Mouse (Mus musculus) frontal cortex, adult (tissue): ENCODE data around the gene Gm9747.

Experiments
- ATAC-seq: cut with Nextera tagmentation; 2 replicates; pipeline ENCODE4 v1.9.2; 2017; ENCODE audit warnings: mild to moderate bottlenecking, moderate library complexity, mixed read lengths; ENCODE audit not compliant: low TSS enrichment

The Gm9747 gene

DNA sequence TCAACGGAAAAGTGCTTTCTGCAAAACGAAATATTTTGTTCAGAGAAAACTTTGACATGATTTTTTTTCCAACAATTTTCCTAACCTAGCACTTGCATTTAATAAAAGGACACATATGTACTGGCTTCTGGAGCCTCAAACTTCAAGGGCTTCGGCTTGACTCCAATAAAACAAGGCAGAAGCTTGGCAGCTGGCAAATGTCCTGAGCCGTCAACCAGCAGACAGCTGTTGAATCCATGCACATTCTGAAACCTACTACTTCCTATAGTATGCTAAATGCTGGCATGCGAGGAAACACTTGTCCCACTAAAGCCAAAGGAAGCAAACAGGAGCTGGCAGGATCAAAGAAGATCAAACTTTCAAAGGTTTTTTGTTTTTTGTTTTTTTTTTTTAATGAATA, 24.5 kb downstream of the Gm9747 start:
- ATAC-seq = no peak

DNA sequence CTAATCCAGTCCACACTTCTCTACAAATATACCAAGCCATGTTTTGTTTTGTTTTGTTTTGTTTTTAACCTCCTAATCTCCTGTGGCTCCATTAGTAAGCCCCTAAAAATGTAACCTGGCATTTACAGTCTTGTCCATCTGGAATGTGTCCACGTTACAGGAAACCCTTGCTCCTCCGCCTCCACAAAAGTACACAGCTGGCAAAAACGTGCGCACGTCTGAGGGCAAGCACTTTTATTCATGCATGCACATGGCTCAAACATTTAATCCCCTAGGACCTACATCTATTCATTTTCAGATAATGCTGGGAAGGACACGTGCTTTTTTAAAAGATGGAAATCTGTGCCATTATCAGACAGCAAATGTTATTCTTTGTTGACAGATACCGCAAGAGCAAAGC, 25.4 kb downstream of the Gm9747 start:
- ATAC-seq = no peak

DNA sequence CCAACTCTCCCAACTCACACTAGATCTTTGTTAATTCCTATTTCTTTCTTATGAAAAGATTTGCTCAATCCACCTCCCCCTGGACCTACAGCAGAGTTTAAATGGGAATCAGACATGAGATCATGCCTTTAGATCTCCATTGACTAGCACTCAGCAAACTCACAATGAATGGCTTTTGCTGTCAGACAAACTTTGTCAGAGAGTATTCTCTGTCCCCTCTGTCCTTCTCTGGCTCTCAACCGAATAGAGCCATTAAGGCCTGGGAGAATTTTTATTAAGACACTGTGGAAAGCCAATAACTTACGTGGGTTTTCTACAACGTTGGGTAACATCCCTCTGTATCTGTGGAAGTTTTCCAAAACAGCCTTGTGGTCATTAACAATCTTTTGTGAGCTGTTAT, 27.1 kb downstream of the Gm9747 start:
- ATAC-seq = no peak

- peak; percentile 66; the same call in 1 of the 2 replicates for ATAC-seq
Measured at GRCm38 (mm10) chr1:82261053-82261618, 28.2 kb downstream of the Gm9747 start.

DNA sequence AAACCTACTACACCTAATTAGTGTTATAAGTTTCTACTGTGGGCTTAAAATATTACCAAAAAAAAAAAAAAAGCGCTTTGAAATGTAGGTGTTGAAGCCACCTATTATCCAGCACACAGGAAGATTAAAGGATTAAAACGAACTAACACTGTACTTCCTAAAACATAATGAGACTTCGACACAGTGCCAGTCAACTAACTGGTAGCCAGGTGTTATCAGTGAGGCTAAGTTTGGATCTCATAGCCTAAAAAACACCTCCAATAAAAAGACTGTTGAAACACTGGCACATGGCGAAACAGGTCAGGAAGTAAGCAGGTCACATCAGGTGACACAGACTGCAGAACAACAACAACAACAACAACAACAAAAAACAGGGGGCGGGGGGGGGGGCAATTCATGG, 28.7 kb downstream of the Gm9747 start:
- no peak for ATAC-seq

DNA sequence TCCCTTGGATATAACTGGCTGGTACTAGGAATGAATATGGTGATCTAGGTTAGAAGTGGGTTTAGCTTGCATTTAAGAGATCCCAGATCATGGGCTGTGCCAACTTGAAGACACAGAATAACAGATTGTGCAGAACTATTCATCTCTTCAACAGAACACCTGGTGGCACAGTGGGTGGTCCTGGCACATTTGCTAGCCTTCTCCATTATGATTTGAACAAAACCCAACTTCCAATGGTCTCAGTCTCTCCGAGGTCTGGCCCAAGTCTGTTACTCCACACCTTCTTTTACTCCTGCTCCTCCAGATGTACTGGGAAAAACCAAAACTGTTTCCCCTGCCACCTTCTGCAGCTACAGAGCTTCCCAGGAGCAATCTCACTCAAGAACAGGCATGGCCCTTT, 29.4 kb downstream of the Gm9747 start:
- no peak for ATAC-seq

- ATAC-seq = no peak
Measured at GRCm38 (mm10) chr1:82267547-82267946, 34.6 kb downstream of the Gm9747 start.

- ATAC-seq = no peak
Measured at GRCm38 (mm10) chr1:82272231-82272630, 39.3 kb downstream of the Gm9747 start.

GRCm38 (mm10) chr1:82273529-82273928, 40.6 kb downstream of the Gm9747 start:
- no peak for ATAC-seq

- ATAC-seq = no peak
Measured at GRCm38 (mm10) chr1:82274361-82274760, 41.4 kb downstream of the Gm9747 start.

DNA sequence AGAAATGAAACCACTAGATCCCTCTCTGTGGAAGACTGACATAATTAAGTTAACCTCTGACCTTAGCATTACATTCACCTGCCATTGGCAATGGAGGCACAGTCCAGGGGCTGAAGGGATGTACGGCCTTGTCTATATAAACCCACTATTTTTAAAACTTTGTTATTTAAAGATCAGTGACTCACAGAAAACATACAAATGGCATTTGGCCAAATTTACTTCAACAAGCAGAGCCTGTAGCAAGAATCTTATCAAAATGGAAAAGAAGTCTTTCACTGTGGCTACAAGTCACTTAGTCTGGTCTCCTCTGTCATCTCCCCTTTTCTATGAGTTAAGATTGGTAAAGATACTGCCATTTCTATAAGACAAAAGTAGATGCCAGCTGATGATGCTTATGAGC, 46.9 kb downstream of the Gm9747 start:
- ATAC-seq = no peak

DNA sequence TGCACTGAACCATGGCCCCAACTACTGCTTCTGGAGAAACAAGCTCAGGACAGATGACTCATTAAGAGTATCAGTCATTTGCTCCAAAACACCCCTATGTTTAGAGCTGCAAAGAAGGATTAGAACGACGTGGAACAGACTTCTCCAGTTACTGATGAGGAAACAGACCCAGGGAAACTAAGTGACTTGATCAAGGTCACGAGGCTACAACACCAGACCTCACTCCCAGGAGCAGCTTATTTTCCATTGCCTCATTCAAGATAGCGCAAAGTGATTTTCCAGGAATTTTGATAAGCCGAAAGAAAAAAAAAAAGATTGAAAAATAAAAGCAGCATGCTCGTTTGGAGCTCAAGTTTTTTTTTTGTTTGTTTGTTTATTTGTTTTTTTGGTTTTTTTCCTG, 48.9 kb downstream of the Gm9747 start:
- no peak for ATAC-seq

DNA sequence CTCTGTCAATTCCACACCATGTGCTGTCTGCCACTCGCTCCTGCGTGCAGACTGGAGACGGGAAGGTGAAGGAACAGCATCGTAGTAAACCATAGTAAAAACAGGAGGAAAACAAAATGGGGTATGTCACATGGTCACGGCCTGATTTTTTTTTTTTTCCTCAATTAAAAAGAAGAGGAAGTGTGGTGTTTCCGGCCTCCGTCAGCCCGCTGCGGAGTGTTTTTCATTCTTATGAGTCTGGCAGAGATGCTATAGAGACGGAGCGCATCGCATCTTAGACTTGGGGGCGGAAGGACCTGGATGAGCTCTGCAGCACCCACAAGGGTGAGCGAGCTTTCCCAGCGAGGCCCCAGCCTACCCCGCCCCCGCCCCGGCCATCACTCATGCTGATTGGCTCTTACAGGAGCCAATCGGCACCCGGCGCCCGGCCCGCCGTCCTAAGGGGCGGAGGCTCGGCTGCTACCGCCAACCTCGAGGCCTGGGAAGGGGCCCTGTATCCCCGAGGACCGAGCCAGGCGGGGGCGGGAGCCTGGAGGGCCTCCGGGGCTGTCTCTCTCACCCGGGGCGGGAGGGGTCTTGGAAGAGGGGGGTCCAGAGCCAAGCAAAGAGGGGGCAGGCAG, 50.2 kb downstream of the Gm9747 start:
- ATAC-seq = peak; percentile 92

DNA sequence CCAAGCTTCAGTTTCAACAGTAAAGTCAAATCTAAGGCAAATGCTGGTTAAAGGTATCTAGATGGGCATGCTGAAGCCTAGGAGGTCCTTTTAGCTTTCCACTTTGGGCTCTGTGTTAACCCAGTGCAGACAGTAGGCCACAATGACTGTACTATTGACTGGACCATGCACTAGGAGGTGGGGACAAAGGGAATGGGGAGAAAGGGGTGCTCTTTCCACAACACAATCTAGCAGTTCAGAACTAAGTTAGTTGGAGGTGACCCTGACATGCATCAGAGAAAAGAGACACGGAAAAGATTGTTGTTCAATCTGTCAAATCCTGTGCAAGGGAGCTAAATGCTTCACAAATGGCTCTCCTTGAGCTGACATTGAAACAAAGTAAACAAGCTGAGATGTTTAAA, 51.0 kb downstream of the Gm9747 start:
- peak; percentile 11; the same call in 1 of the 2 replicates for ATAC-seq

GRCm38 (mm10) chr1:82284403-82284802, 51.5 kb downstream of the Gm9747 start:
- ATAC-seq = no peak
